Mouse (Mus musculus): ENCODE measurements around the gene Tut7. TPM values are rescaled to one million over a fixed set of nuclear protein-coding genes. Genes with fewer than 3 reads are reported as not detected.

Tut7 gene
- 181 TPM for polyA plus RNA-seq (2014; fragmentation: Illumina TruSeq; extraction: RNeasy Lipid Tissue Mini Kit (QIAGEN cat#74804); ENCODE audit: low read depth, low replicate concordance)

GRCm38 (mm10) chr13:59822507-59823462 lies at the start of gene Tut7:
Gene Tut7 (minus strand): TSS chr13:59823147.

GRCm38 (mm10) chr13:59782145-59782544 lies 40.8 kb downstream of the Tut7 start, which contains the start of gene Gm49354:
Gene Gm49354 (minus strand): TSS chr13:59782245.

GRCm38 (mm10) chr13:59769296-59770163 lies 53.4 kb downstream of the Tut7 start, which contains the start of gene Isca1:
Gene Isca1 (minus strand): TSS chr13:59769810.

GRCm38 (mm10) chr13:59746711-59747110 lies 76.2 kb downstream of the Tut7 start, which contains the start of gene 1700014D04Rik:
Gene 1700014D04Rik (minus strand): TSS chr13:59746752.

GRCm38 (mm10) chr13:59731652-59732051 lies 91.3 kb downstream of the Tut7 start, which contains the start of gene Spata31d1d:
Gene Spata31d1d (minus strand): TSS chr13:59731752.

Other genes with a start within 250 kb of the Tut7 start
- 53.8 TPM for gene Agtpbp1, start 237.9 kb downstream of the Tut7 start, polyA plus RNA-seq (2014; fragmentation: Illumina TruSeq; extraction: RNeasy Lipid Tissue Mini Kit (QIAGEN cat#74804); ENCODE audit: low read depth, low replicate concordance)
- 151 TPM for gene Naa35, start 237.9 kb downstream of the Tut7 start, polyA plus RNA-seq (2014; fragmentation: Illumina TruSeq; extraction: RNeasy Lipid Tissue Mini Kit (QIAGEN cat#74804); ENCODE audit: low read depth, low replicate concordance)
- 7.7 TPM for gene Golm1, start 147.3 kb downstream of the Tut7 start, polyA plus RNA-seq (2014; fragmentation: Illumina TruSeq; extraction: RNeasy Lipid Tissue Mini Kit (QIAGEN cat#74804); ENCODE audit: low read depth, low replicate concordance)
- not detected for gene 4921517D22Rik, start 129.0 kb downstream of the Tut7 start, polyA plus RNA-seq (2014; fragmentation: Illumina TruSeq; extraction: RNeasy Lipid Tissue Mini Kit (QIAGEN cat#74804); ENCODE audit: low read depth, low replicate concordance)
- not detected for gene Spata31d1a, start 112.8 kb downstream of the Tut7 start, polyA plus RNA-seq (2014; fragmentation: Illumina TruSeq; extraction: RNeasy Lipid Tissue Mini Kit (QIAGEN cat#74804); ENCODE audit: low read depth, low replicate concordance)
- not detected for gene Spata31d1b, start 110.9 kb downstream of the Tut7 start, polyA plus RNA-seq (2014; fragmentation: Illumina TruSeq; extraction: RNeasy Lipid Tissue Mini Kit (QIAGEN cat#74804); ENCODE audit: low read depth, low replicate concordance)
- gene Spata31d1d, start 91.4 kb downstream of the Tut7 start, polyA plus RNA-seq (2014; fragmentation: Illumina TruSeq; extraction: RNeasy Lipid Tissue Mini Kit (QIAGEN cat#74804); ENCODE audit: low read depth, low replicate concordance), result not detected
- gene 1700014D04Rik, start 76.4 kb downstream of the Tut7 start, polyA plus RNA-seq (2014; fragmentation: Illumina TruSeq; extraction: RNeasy Lipid Tissue Mini Kit (QIAGEN cat#74804); ENCODE audit: low read depth, low replicate concordance), result not detected
- 121 TPM for gene Isca1, start 53.3 kb downstream of the Tut7 start, polyA plus RNA-seq (2014; fragmentation: Illumina TruSeq; extraction: RNeasy Lipid Tissue Mini Kit (QIAGEN cat#74804); ENCODE audit: low read depth, low replicate concordance)
- gene Gm49354, start 40.9 kb downstream of the Tut7 start, polyA plus RNA-seq (2014; fragmentation: Illumina TruSeq; extraction: RNeasy Lipid Tissue Mini Kit (QIAGEN cat#74804); ENCODE audit: low read depth, low replicate concordance), result not detected

Measured in adrenal gland, adult 10 weeks (tissue).